Mouse (Mus musculus) heart, embryonic 15.5 days (tissue): ENCODE measurements around the gene Polr2l. TPM values are rescaled to one million over a fixed set of nuclear protein-coding genes. Genes with fewer than 3 reads are reported as not detected.
A peak's percentile ranks its signal among the peaks of the same experiment; 100 is the strongest.
"Not testable (repeated sequence)": the region's sequence is repeated elsewhere in the genome, so short reads cannot be mapped to it uniquely, and the experiment has no call there.

ENCODE experiments used
- ATAC-seq: fragments of 200-750 bp; cut with Nextera tagmentation; replicated peaks from 2 replicates; pipeline ENCODE4 v1.8.0; 2017; ENCODE audit warnings: low read depth, moderate TSS enrichment; ENCODE audit not compliant: insufficient number of reproducible peaks, insufficient read depth, low FRiP score
- H3K27ac ChIP-seq: fragments of 300-500 bp; sonication (generic); 2 replicates; pipeline ENCODE4 v1.5.1; 2015; ENCODE audit warnings: mild to moderate bottlenecking, inconsistent platforms
- H3K27me3 ChIP-seq: fragments of 300-500 bp; sonication (generic); 2 replicates; pipeline ENCODE4 v1.6.1; 2015; ENCODE audit warnings: inconsistent platforms
- H3K36me3 ChIP-seq: fragments of 300-500 bp; sonication (generic); 2 replicates; pipeline ENCODE4 v1.6.1; 2015; ENCODE audit warnings: mild to moderate bottlenecking, inconsistent platforms
- H3K4me1 ChIP-seq: fragments of 300-500 bp; sonication (generic); replicated peaks from 2 replicates; pipeline ENCODE4 v1.6.1; 2015; ENCODE audit warnings: inconsistent platforms
- H3K4me2 ChIP-seq: fragments of 300-500 bp; sonication (generic); 2 replicates; pipeline ENCODE4 v1.6.1; 2015; ENCODE audit warnings: inconsistent platforms, mild to moderate bottlenecking, moderate library complexity
- H3K4me3 ChIP-seq: fragments of 300-500 bp; sonication (generic); 2 replicates; pipeline ENCODE4 v1.5.1; 2015; ENCODE audit warnings: mild to moderate bottlenecking, inconsistent platforms
- H3K9ac ChIP-seq: fragments of 300-500 bp; sonication (generic); 2 replicates; pipeline ENCODE4 v1.6.1; 2015; ENCODE audit warnings: mild to moderate bottlenecking, inconsistent platforms
- H3K9me3 ChIP-seq: fragments of 300-500 bp; sonication (generic); replicated peaks from 2 replicates; pipeline ENCODE4 v1.6.1; 2016; ENCODE audit warnings: inconsistent platforms
- WGBS: fragments of 180-500 bp; shearing (Covaris S2); methylation state at CpG from one replicate; pipeline ENCODE4 v1.1.7; 2015; ENCODE audit warnings: mixed read lengths; 5-methylcytosine and 5-hydroxymethylcytosine counted together
- polyA plus RNA-seq: library from polyadenylated mRNA; unstranded; fragments of >200 nt; fragmentation: Nextera tagmentation; extraction: Ambion mirVana; gene quantifications from 2 replicates; pipeline ENCODE4 v1.2.1, GENCODE M21; 2015

Gene Polr2l
- polyA plus RNA-seq, 1 experiment from 2014 or later, result 59.5 TPM

DNA sequence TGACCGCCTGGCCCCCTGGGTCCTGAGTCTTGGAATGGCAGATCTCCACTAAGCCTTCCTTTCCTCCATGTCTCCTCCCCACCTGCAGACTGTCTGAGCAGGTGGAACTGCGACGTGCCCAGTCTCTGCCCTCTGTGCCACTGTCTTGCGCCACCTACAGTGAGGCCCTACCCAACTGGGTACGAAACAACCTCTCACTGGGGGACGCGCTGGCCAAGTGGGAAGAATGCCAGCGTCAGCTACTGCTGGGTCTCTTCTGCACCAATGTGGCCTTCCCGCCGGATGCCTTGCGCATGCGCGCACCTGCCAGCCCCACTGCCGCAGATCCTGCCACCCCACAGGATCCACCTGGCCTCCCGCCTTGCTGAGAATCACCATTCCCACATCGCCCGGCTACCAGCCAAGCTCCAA, 15.6 kb downstream of the Polr2l start:
- H3K4me3 ChIP-seq, result no peak overlapping the region
- H3K36me3 ChIP-seq, result peaks cover 12% of the 10 kb centered on the region; the same call in 1 of the 2 replicates
- H3K9ac ChIP-seq, result no peak overlapping the region
- H3K9me3 ChIP-seq, result no peaks in the 10 kb centered on the region
- WGBS, result 87% methylated on average over 17 of the region's 17 CpGs
- no peak overlapping the region for H3K27ac ChIP-seq
- no peak overlapping the region for H3K4me2 ChIP-seq
- H3K27me3 ChIP-seq, result peaks cover 26% of the 10 kb centered on the region
- ATAC-seq, result no peak
- peaks cover 45% of the 10 kb centered on the region for H3K4me1 ChIP-seq

DNA sequence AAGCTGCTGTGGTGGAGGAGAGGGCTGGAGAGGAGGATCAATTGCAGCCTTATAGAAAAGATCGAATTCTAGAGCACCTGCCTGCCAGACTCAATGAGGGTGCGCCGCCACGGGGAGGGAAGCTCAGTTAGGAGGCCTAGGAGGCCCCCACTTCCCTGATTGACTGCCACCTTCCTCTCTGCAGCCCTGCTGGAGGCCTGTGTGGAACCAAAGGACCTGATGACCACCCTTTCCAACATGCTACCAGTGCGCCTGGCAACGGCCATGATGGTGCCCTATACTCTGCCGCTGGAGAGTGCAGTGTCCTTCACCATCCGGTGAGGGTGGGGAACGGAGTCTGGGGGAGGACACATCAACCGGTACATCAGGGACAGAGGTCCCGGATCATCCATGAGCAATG, 16.3 kb downstream of the Polr2l start:
- no peak for ATAC-seq
- Histone ChIP-seq H3K4me3 (no peak overlapping the region), H3K27ac (no peak overlapping the region), H3K4me2 (no peak overlapping the region), H3K4me1 (peaks cover 45% of the 10 kb centered on the region), H3K9ac (no peak overlapping the region), H3K27me3 (peaks cover 20% of the 10 kb centered on the region), H3K36me3 (peaks cover 12% of the 10 kb centered on the region; the same call in 1 of the 2 replicates), H3K9me3 (no peaks in the 10 kb centered on the region)
- WGBS, result 88% methylated on average over 11 of the region's 11 CpGs

DNA sequence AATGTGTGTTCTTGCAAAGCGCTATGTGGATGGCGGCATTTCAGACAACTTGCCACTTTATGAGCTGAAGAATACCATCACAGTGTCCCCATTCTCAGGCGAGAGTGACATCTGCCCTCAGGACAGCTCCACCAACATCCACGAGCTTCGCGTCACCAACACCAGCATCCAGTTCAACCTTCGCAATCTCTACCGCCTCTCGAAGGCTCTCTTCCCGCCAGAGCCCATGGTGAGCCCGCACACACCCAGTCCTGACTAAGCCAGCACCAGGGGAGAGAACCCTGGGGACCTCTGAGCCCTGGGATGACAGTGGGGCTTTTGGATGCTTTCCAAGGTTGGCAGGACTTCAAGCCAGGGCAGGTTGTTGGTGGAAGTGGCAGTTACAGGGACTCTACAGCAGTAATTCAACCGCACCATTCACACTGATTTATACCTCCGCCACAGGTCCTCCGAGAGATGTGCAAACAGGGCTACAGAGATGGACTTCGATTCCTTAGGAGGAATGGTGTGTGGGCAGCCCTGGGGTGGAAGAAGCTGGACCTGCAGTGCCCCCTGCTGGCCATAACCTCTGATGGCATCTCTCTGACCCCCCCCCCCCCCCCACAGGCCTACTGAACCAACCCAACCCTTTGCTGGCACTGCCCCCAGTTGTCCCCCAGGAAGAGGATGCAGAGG, 16.8 kb downstream of the Polr2l start:
- Histone ChIP-seq H3K9me3 (no peaks in the 10 kb centered on the region), H3K4me1 (peaks cover 41% of the 10 kb centered on the region), H3K4me3 (no peak overlapping the region), H3K9ac (no peak overlapping the region), H3K27ac (no peak overlapping the region), H3K4me2 (no peak overlapping the region), H3K27me3 (peaks cover 15% of the 10 kb centered on the region), H3K36me3 (peaks cover 12% of the 10 kb centered on the region; the same call in 1 of the 2 replicates)
- WGBS, result 77% methylated on average over 15 of the region's 15 CpGs
- ATAC-seq, result no peak

DNA sequence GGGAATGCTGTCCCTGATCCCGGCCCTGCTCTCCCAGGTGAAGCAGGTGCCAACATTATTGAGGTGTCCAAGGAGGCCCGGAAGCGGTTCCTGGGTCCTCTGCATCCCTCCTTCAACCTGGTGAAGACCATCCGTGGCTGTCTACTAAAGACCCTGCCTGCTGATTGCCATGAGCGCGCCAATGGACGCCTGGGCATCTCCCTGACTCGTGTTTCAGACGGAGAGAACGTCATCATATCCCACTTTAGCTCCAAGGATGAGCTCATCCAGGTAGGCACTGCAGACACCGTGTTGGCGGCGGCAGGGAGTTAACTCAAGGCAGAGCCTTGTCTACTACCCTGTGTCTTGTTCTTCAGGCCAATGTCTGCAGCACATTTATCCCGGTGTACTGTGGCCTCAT, 17.7 kb downstream of the Polr2l start:
- ATAC-seq, result no peak
- no peak overlapping the region for H3K4me3 ChIP-seq
- H3K4me2 ChIP-seq, result no peak overlapping the region
- H3K27ac ChIP-seq, result no peak overlapping the region
- H3K9me3 ChIP-seq, result no peaks in the 10 kb centered on the region
- peaks cover 13% of the 10 kb centered on the region; the same call in 1 of the 2 replicates for H3K36me3 ChIP-seq
- 88% methylated on average over 14 of the region's 14 CpGs for WGBS
- H3K9ac ChIP-seq, result no peak overlapping the region
- peaks cover 7% of the 10 kb centered on the region for H3K27me3 ChIP-seq
- peaks cover 37% of the 10 kb centered on the region for H3K4me1 ChIP-seq

DNA sequence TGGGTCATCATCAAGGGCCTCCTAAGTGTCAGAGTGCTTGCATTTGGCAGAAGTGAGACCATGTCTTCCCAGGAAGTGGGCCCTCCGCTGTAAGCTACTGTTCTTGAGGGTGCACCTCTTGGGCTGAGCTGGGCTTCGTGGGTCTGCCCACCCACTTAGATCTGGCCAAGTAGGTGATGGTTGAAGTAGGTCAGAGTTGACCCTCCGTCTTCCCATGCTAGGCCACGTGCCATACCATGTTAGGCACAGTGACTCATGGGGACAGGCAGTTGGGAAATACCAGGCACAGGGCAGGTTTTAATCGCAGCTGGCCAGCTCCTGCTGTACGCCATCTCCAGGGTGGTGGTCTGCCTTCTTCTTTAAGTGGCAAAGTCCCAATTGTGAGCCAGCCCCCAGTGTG, 18.2 kb downstream of the Polr2l start:
- Histone ChIP-seq H3K36me3 (peaks cover 18% of the 10 kb centered on the region), H3K27ac (no peak overlapping the region), H3K4me1 (peaks cover 32% of the 10 kb centered on the region), H3K9ac (no peak overlapping the region; the same call in 1 of the 2 replicates), H3K9me3 (no peaks in the 10 kb centered on the region), H3K4me2 (peak overlapping the region; percentile 91), H3K27me3 (peaks cover 3% of the 10 kb centered on the region), H3K4me3 (no peak overlapping the region)
- ATAC-seq, result no peak
- WGBS, result 79% methylated on average over 6 of the region's 6 CpGs

DNA sequence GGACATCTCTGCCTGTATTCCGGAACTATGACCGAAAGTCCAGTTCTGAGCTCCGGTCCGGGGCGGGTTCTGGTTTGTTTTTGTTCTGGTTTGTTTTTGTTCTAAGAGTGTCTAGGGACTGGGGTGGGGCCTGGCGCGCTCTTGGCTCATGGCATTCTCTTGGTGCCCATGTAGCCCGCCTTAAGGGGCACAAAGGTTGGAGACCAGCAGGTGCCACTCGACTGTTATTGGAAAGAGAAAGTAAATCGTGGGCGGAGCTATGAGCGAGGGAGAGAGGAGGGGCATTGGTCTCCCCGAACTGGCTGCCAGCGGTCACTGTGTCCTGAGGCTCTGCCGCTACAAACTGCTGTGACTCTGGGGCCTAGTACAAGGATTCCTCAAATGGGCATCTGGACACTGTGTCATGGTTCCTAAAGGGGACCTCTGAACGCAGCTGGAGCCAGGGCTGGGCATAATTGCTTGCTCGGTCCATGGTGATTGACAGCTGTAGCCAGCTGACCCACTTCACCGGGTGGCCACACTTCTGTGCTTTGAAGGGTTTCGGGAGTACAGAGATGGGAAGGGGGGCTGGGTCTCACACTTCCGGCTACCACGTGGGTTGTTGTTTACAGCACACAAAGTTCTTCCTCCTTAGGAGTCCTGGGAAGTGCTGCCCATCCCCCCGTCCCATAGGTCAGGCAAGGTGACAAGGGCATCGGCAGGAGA, 19.2 kb downstream of the Polr2l start:
- ATAC-seq, result peak; percentile 60
- H3K4me1 ChIP-seq, result peaks cover 22% of the 10 kb centered on the region
- H3K4me3 ChIP-seq, result peak overlapping the region; percentile 75
- H3K27me3 ChIP-seq, result peaks cover under 1% of the 10 kb centered on the region
- H3K9me3 ChIP-seq, result no peaks in the 10 kb centered on the region
- H3K36me3 ChIP-seq, result peaks cover 26% of the 10 kb centered on the region
- WGBS, result 2% methylated on average over 23 of the region's 23 CpGs
- peak overlapping the region; percentile 91 for H3K4me2 ChIP-seq
- peak overlapping the region; percentile 77 for H3K9ac ChIP-seq
- peak overlapping the region; percentile 94 for H3K27ac ChIP-seq

DNA sequence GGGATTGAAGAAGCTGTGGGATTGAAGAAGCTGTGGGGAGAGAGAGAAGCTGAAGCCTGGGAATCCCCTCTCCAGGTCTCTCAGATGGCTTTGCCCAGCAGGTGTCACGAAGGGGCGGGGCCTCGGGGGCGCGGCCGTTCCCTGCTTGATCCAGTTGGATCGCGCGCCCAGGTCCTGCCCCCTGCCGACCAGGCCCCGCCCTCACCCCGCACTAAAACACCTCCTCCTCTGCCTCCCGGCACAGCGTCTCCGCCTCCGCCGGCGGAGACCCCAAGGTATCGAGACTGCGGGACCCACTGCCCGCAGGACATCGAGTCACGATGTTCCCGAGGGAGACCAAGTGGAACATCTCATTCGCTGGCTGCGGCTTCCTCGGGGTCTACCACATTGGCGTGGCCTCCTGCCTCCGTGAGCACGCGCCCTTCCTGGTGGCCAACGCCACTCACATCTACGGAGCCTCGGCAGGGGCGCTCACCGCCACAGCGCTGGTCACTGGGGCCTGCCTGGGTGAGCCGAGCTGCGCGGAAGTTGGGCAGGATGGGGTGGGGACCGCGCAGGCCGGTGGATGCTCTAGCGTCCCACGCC, 19.9 kb downstream of the Polr2l start, which contains the start of gene Pnpla2:
Gene Pnpla2 (plus strand): TSS at position 232 of the 585 bp plus-strand sequence.
- Histone ChIP-seq H3K36me3 (peaks cover 32% of the 10 kb centered on the region), H3K27me3 (no peaks in the 10 kb centered on the region), H3K4me1 (peaks cover 21% of the 10 kb centered on the region), H3K9me3 (no peaks in the 10 kb centered on the region), H3K27ac (peak within 1 kb of the TSS; percentile 94), H3K4me3 (peak within 1 kb of the TSS; percentile 75), H3K4me2 (peak within 1 kb of the TSS; percentile 91), H3K9ac (peak within 1 kb of the TSS; percentile 77)
- WGBS, result under 1% methylated on average over 45 of the region's 45 CpGs
- ATAC-seq, result peak; percentile 84

DNA sequence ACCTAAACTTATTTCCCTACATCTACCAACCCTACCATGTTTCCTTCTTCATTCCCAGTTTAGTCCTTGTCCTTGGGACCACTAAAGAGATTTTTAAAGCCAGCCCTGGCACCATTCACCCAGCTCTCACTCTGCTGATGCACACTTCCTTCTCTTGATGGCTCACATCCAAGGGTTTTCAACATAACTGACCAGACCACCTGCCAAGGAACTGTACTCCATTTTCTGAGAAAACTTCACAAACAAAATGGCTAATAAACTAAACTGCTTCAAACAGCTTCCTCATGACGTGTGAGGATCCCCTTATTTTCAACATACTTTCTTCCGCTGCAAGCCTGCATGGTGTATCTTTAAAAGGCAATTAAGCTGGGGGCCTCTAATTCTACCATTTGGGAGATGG, 21.3 kb downstream of the Polr2l start:
- Histone ChIP-seq H3K9me3 (no peaks in the 10 kb centered on the region), H3K4me2 (no peak overlapping the region), H3K9ac (no peak overlapping the region), H3K36me3 (peaks cover 35% of the 10 kb centered on the region), H3K4me3 (no peak overlapping the region), H3K27ac (no peak overlapping the region), H3K4me1 (peaks cover 23% of the 10 kb centered on the region), H3K27me3 (no peaks in the 10 kb centered on the region)
- ATAC-seq, result no peak
- WGBS, result 75% methylated on average over 2 of the region's 2 CpGs

DNA sequence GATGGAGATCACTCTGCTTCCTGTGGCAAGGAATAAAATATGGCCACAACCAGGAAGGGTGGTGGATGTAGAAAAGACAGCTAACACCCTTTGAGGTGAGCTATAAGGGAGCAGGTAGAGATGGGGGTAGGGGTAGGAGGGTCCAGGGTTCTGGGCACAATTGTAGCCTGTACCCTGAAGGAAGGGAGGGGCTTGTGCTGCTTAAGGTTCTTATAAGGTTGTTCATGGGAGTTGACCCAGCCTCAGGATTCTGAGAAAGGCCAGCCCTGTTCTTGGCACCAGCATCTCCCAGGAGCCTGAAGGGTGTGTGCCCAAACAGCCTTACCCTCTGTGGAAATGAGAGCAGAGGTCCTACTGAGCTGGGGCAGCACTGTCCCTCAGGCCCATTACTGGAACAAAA, 23.0 kb downstream of the Polr2l start:
- no peak for ATAC-seq
- H3K9ac ChIP-seq, result no peak overlapping the region
- H3K4me3 ChIP-seq, result no peak overlapping the region
- peaks cover 35% of the 10 kb centered on the region for H3K36me3 ChIP-seq
- no peaks in the 10 kb centered on the region for H3K27me3 ChIP-seq
- no peak overlapping the region for H3K4me2 ChIP-seq
- H3K9me3 ChIP-seq, result no peaks in the 10 kb centered on the region
- H3K27ac ChIP-seq, result no peak overlapping the region
- H3K4me1 ChIP-seq, result peaks cover 27% of the 10 kb centered on the region

DNA sequence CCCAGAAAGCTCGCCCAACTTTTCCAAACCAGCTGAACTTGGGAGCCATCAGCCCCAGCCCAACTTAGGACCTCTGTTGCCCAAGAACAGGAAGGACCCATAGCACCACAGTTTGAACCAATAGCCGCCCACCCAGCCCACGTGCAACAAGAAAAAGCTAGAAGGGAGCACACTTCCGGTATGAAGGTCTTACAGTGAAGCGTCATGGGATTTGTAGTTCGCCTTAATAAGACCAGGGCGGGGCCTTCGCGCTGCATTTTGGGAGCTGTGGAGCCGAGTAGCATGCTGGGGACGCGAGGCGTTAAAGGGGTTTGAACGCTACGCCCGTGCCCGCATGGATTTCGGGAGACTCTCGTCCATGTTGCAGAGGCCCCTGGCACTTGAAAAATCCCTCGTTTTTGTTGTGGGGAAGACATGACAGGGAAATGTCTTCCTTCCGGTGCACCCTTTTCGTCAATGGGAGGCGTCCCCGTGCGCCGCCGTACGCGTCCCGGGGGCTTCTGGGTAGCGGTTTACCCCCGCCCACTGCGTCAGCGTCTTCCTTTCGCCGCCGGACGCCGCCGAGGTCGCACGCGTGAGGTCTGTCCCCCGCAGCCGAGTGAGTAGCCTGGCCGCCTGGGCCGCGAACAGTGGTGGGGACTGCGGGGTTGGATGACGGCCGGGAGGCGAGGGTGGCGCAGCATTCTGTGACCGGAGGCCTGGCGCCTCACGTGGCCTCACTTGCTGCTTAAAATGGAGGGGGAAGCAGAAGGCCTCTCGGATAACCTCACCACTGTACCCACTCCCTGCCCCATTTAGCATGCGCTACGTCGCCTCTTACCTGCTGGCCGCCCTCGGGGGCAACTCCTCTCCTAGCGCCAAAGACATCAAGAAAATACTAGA, 27.6 kb downstream of the Polr2l start, which contains the start of gene Rplp2:
Gene Rplp2 (plus strand): TSS at position 261 of the 882 bp plus-strand sequence.
- peaks cover 33% of the 10 kb centered on the region for H3K4me1 ChIP-seq
- peak within 1 kb of the TSS; percentile 65 for H3K4me2 ChIP-seq
- H3K9me3 ChIP-seq, result no peaks in the 10 kb centered on the region
- WGBS, result under 1% methylated on average over 63 of the region's 63 CpGs
- H3K27ac ChIP-seq, result peak within 1 kb of the TSS; percentile 82
- peaks cover 35% of the 10 kb centered on the region for H3K36me3 ChIP-seq
- H3K4me3 ChIP-seq, result peak within 1 kb of the TSS; percentile 78
- peak within 1 kb of the TSS; percentile 90 for H3K9ac ChIP-seq
- ATAC-seq, result peak; percentile 88
- H3K27me3 ChIP-seq, result no peaks in the 10 kb centered on the region

DNA sequence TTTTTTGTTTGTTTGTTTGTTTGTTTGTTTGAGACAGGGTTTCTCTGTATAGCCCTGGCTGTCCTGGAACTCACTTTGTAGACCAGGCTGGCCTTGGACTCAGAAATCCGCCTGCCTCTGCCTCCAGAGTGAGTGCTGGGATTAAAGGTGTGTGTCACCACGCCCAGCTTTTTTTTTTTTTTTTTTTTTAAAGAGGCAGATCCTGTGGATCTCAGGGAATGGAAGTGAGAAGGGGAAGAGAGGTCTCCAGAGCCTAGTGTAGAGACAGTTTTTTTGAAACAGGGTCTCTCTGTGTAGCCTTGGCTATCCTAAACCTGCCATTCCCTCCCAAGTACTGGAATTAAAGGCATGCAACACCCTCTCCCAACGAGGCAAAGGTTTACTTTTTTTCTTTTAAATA, 28.6 kb downstream of the Polr2l start:
- H3K9me3 ChIP-seq, H3K9ac ChIP-seq, H3K4me3 ChIP-seq, H3K27me3 ChIP-seq, H3K27ac ChIP-seq, ATAC-seq: not testable (repeated sequence)
- Histone ChIP-seq H3K36me3 (peaks cover 25% of the 10 kb centered on the region; the same call in 1 of the 2 replicates), H3K4me2 (peak overlapping the region; percentile 65), H3K4me1 (peaks cover 37% of the 10 kb centered on the region)
- 80% methylated on average over 3 of the region's 3 CpGs for WGBS
